Mouse (Mus musculus) bone marrow, adult 2 months (tissue): ENCODE measurements around the gene Gja10.

Experiments
- CTCF ChIP-seq: fragments of 200-500 bp; IDR thresholded peaks from 2 replicates; pipeline ENCODE4 v1.5.1; 2011; ENCODE audit warnings: low read length, control low read depth; ENCODE audit not compliant: control insufficient read depth, insufficient read depth
- POLR2A ChIP-seq: fragments of 200-500 bp; IDR thresholded peaks from 2 replicates; pipeline ENCODE4 v1.6.1; 2011; ENCODE audit warnings: low read depth, mild to moderate bottlenecking, control low read depth, low read length, borderline replicate concordance; ENCODE audit not compliant: control insufficient read depth

DNA sequence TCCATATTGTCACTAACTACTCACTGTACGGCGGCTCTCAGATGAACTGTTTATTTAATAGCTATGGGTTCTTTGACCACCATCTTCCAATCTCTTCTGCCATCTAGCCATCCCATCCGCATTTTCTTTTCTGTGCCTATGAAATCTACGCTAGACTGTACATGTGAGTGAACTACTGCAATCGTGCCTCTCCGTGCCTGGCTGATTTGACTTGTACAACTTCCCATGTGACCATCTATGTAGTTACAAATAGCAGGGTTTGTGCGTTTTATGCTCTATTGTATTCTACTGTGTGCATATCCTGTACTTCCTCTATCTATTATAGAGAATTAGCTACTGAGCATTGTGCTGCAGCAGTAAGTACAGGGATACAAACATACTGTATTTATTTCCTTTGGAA is 47.1 kb downstream of the Gja10 start:
- no peak for TF ChIP-seq POLR2A
- no peak for TF ChIP-seq CTCF
